Mouse (Mus musculus) c-Kit-positive CD71-positive TER-119-positive erythroid progenitor cells, embryonic 14.5 days (primary cell): ENCODE results near the gene Atf6.
A peak's percentile ranks its signal among the peaks of the same experiment; 100 is the strongest.

Experiments used
- DNase-seq: peaks from one replicate; pipeline ENCODE4 v3.0.0-alpha.2; 2013; ENCODE audit warnings: low spot score

The Atf6 gene

GRCm38 (mm10) chr1:170867691-170868105, at the start of gene Atf6:
Atf6 (minus strand) TSS chr1:170867771.
- peak; percentile 95 for DNase-seq

GRCm38 (mm10) chr1:170915657-170916056, 48.1 kb upstream of the Atf6 start:
- no peak for DNase-seq

- DNase-seq: no peak
Observed at GRCm38 (mm10) chr1:170912891-170913615, 45.5 kb upstream of the Atf6 start, which contains the start of gene Fcrlb. Fcrlb (minus strand) TSS chr1:170912941.

GRCm38 (mm10) chr1:170911907-170912660, 44.5 kb upstream of the Atf6 start:
- no peak for DNase-seq

GRCm38 (mm10) chr1:170908341-170908740, 40.8 kb upstream of the Atf6 start:
- DNase-seq: no peak

- DNase-seq: no peak
Observed at GRCm38 (mm10) chr1:170907456-170908191, 40.1 kb upstream of the Atf6 start.

- no peak for DNase-seq
Observed at GRCm38 (mm10) chr1:170907111-170907455, 39.5 kb upstream of the Atf6 start.

- DNase-seq: no peak
Observed at GRCm38 (mm10) chr1:170903485-170903884, 35.9 kb upstream of the Atf6 start.

- peak; percentile 88 for DNase-seq
Observed at GRCm38 (mm10) chr1:170901536-170902238, 34.1 kb upstream of the Atf6 start.

- DNase-seq: peak; percentile 75
Observed at GRCm38 (mm10) chr1:170900799-170901467, 33.4 kb upstream of the Atf6 start.

GRCm38 (mm10) chr1:170898413-170899075, 31.0 kb upstream of the Atf6 start:
- no peak for DNase-seq

- DNase-seq: no peak
Observed at GRCm38 (mm10) chr1:170896651-170897281, 29.2 kb upstream of the Atf6 start.

- peak; percentile 64 for DNase-seq
Observed at GRCm38 (mm10) chr1:170894603-170895602, 27.3 kb upstream of the Atf6 start.

GRCm38 (mm10) chr1:170892279-170892678, 24.7 kb upstream of the Atf6 start:
- DNase-seq: no peak

GRCm38 (mm10) chr1:170891646-170892045, 24.1 kb upstream of the Atf6 start:
- no peak for DNase-seq

GRCm38 (mm10) chr1:170889310-170889709, 21.7 kb upstream of the Atf6 start:
- DNase-seq: no peak

GRCm38 (mm10) chr1:170886044-170886458, 18.5 kb upstream of the Atf6 start:
- DNase-seq: no peak

GRCm38 (mm10) chr1:170884978-170885561, 17.5 kb upstream of the Atf6 start, which contains the start of the genes Gm26620 and Dusp12:
Gm26620 (plus strand) TSS chr1:170885065.
Dusp12 (minus strand) TSS chr1:170885540.
- DNase-seq: peak; percentile 76

- no peak for DNase-seq
Observed at GRCm38 (mm10) chr1:170884390-170884789, 16.8 kb upstream of the Atf6 start.
